Mouse (Mus musculus): ENCODE results near the gene Gm45213.

Gene Gm45213

GRCm38 (mm10) chr7:66106581-66107056, 63.2 kb downstream of the Gm45213 start:
- DNase-seq (ENCODE audit: low spot score), result peak; percentile 61

DNA sequence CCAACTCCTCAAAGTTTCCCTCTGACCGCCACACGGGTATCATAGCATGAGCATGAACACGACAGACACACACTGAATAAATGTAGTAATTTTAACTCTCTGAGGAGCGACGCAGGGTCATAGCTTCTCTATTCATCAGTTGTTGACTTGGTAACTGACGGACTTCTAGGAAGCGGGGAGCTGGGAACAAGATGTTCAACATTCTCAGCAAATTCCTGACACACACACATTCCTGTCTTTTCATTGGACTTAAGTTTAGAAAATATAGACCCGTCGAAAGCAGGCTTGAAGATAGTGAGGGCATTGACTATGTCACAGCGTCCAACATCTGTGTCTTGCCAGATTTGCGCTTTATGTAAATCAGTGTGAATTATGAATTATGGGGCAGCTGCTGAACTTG, 63.8 kb downstream of the Gm45213 start:
- no peak for DNase-seq (ENCODE audit: low spot score)

- no peak for DNase-seq (ENCODE audit: low spot score)
Measured at GRCm38 (mm10) chr7:66107930-66108329, 64.5 kb downstream of the Gm45213 start.

DNA sequence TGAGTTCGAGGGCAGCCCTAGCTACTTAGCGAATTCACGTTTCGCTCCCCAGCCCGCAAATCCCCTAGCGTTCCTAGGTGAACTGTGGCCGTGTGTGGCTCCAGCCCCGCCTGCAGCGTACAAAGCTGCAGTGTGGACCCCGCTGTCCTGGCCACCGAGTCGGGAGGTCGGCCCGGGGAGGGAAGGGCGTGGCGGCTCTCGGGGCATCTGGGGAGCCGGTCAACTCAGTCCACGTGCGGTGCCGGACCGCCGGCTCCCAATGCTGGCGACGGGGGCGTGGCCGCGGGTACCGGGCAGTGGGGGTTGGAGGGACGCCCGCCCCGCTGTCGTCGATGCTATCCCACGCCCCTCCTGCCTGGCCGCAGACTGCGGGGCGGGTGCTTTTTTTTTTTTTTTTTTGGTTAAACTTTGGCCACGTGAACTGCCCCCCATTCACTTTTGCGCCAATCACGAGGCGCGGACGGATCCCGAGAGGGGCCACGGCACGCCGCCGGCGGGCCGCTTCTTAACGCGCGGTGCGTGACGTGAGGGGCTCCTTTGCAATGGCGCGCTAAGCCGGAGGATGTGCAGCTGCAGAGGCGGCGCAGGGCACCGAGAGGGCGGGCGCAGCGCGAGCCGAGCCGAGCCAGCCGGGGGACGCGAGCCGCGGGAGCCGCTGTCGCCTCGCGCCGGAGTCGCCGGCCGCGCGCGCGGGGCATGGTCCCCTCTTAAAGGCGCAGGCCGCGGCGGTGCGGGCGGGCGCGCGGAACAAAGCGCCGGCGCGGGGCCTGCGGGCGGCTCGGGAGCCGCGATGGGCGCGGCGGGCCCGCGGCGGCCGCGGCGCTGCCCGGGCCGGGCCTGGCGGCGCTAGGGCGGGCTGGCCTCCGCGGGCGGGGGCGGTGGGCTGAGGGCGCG, 65.8 kb downstream of the Gm45213 start, which contains the start of gene Chsy1:
Chsy1 (plus strand) TSS at position 555 of the 894 bp plus-strand sequence.
- peak; percentile 89 for DNase-seq (ENCODE audit: low spot score)

GRCm38 (mm10) chr7:66109855-66110635, 66.6 kb downstream of the Gm45213 start:
- no peak for DNase-seq (ENCODE audit: low spot score)

DNA sequence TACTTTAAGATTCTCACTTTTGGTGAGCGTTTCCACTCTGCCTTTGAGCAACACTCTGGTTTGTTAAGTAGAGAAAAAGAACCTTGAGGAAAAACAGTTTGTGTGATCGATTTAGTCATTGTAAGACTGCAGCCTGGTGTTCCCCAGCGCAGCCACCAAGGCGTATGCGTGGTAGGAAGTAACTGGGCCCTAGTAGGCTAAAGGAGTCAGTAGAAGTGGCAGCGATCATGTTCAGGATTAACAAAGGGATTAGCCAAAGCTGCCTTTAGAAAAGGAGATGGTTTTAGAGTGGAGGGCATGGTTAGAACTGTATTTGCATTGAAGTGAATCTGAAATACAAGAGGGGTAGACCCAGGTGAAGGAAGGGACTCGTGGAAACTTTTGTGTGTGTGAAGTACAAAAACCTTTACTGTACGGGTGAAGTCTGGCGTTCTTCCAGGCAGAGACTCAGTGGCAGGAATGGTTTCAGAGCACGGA, 67.3 kb downstream of the Gm45213 start:
- no peak for DNase-seq (ENCODE audit: low spot score)

- no peak for DNase-seq (ENCODE audit: low spot score)
Measured at GRCm38 (mm10) chr7:66111211-66111610, 67.8 kb downstream of the Gm45213 start.
